Comparison of ENCODE assay signal across 25 mouse cellular contexts in genomic region chr9:21633106-21633505, GRCm38 (mm10). TPM values are rescaled to one million over a fixed set of nuclear protein-coding genes. Genes with fewer than 3 reads are reported as not detected.
DNase-seq lines count a peak whose midpoint lies in the region; ATAC-seq and TF ChIP-seq lines count a peak whose summit lies in the region.
"Had no signal": no experiment of that assay in that cellular context is flagged by ENCODE, and none has a peak within 500 bp of the region (broad histone marks: within the 10 kb centered on the region; RNA-seq: fewer than 3 reads in every experiment).

No protein-coding gene starts in this region.

- H3K27ac ChIP-seq in heart, embryonic 13.5 days (replicated peaks): no peak overlapping the region
- H3K27ac ChIP-seq in midbrain, postnatal 0 days (ENCODE audit: low read depth, low read length): no peak overlapping the region
- no peak overlapping the region for H3K27ac ChIP-seq in midbrain, embryonic 15.5 days
- H3K27ac ChIP-seq: forebrain, embryonic 10.5 days; forebrain, embryonic 13.5 days; heart, embryonic 10.5 days; hindbrain, embryonic 10.5 days; hindbrain, embryonic 13.5 days; intestine, embryonic 15.5 days had no signal

- 0 out of 2 replicates have a peak overlapping the region, but pooled peaks have one; percentile 37 for H3K9ac ChIP-seq in heart, embryonic 13.5 days
- 0 out of 2 replicates have a peak overlapping the region, but pooled peaks have one; percentile 13 for H3K9ac ChIP-seq in midbrain, postnatal 0 days (replicated peaks; ENCODE audit: low read length, poor library complexity, severe bottlenecking)
- H3K9ac ChIP-seq in midbrain, embryonic 15.5 days: no peak overlapping the region
- H3K9ac ChIP-seq: forebrain, embryonic 13.5 days; hindbrain, embryonic 13.5 days; intestine, embryonic 15.5 days had no signal

- no peak overlapping the region for H3K4me2 ChIP-seq in heart, embryonic 13.5 days
- H3K4me2 ChIP-seq in midbrain, postnatal 0 days (ENCODE audit: low read depth, low read length, poor library complexity, severe bottlenecking): no peak overlapping the region
- H3K4me2 ChIP-seq in midbrain, embryonic 15.5 days: no peak overlapping the region
- H3K4me2 ChIP-seq: forebrain, embryonic 13.5 days; hindbrain, embryonic 13.5 days; intestine, embryonic 15.5 days had no signal

- H3K36me3 ChIP-seq in heart, embryonic 13.5 days: peaks cover 64% of the 10 kb centered on the region
- H3K36me3 ChIP-seq in midbrain, postnatal 0 days (ENCODE audit: insufficient read depth, low read length): peaks cover 53% of the 10 kb centered on the region
- H3K36me3 ChIP-seq in midbrain, embryonic 15.5 days (replicated peaks): peaks cover 38% of the 10 kb centered on the region

- no peak for ATAC-seq in heart, embryonic 13.5 days (ENCODE audit: extremely low read depth, insufficient number of reproducible peaks, low FRiP score, low TSS enrichment)
- ATAC-seq in midbrain, postnatal 0 days (ENCODE audit: low FRiP score): no peak
- no peak for ATAC-seq in midbrain, embryonic 15.5 days (replicated peaks)
- no peak for ATAC-seq in cerebellum, adult (ENCODE audit: insufficient number of reproducible peaks, low FRiP score, low TSS enrichment)
- ATAC-seq: forebrain, embryonic 13.5 days; forebrain, embryonic 16.5 days; hindbrain, embryonic 16.5 days; intestine, embryonic 15.5 days had no signal

- H3K9me3 ChIP-seq in heart, embryonic 13.5 days: no peaks in the 10 kb centered on the region
- no peaks in the 10 kb centered on the region for H3K9me3 ChIP-seq in midbrain, postnatal 0 days (ENCODE audit: low read length)
- no peaks in the 10 kb centered on the region for H3K9me3 ChIP-seq in midbrain, embryonic 15.5 days
- H3K9me3 ChIP-seq: forebrain, embryonic 10.5 days; forebrain, embryonic 13.5 days; G1E; heart, embryonic 10.5 days; hindbrain, embryonic 10.5 days; hindbrain, embryonic 13.5 days; intestine, embryonic 15.5 days had no signal

- DNase-seq in heart, postnatal 4 days: no peak
- DNase-seq in midbrain, postnatal 0 days (ENCODE audit: low spot score): no peak
- peak; percentile 35 for DNase-seq in brain, adult 2 months (ENCODE audit: low read depth, low spot score)
- DNase-seq: adrenal gland, postnatal 10 days; adrenal gland, postnatal 36 days; B cell, adult 2 months; cerebellum, adult 11-12 months; cerebellum, adult 9-10 months; cerebellum, postnatal 14 days; gastrocnemius, postnatal 25 days; heart, adult 18-20 months; kidney, adult 2 months had no signal

- H3K27me3 ChIP-seq in heart, embryonic 13.5 days (replicated peaks): no peaks in the 10 kb centered on the region
- H3K27me3 ChIP-seq in midbrain, postnatal 0 days (ENCODE audit: insufficient read depth, low read length): no peaks in the 10 kb centered on the region
- H3K27me3 ChIP-seq in midbrain, embryonic 15.5 days (replicated peaks): no peaks in the 10 kb centered on the region
- H3K27me3 ChIP-seq: CH12.LX; forebrain, embryonic 13.5 days; hindbrain, embryonic 13.5 days; intestine, embryonic 15.5 days had no signal

- 78% methylated on average over 3 of the region's 3 CpGs for WGBS in heart, embryonic 13.5 days
- 63% methylated on average over 3 of the region's 3 CpGs for WGBS in midbrain, postnatal 0 days
- 71% methylated on average over 3 of the region's 3 CpGs for WGBS in midbrain, embryonic 15.5 days

- TF ChIP-seq CTCF in midbrain, postnatal 0 days (IDR thresholded peaks at IDR 0.05): no peak

- no peak overlapping the region for H3K4me3 ChIP-seq in heart, embryonic 13.5 days
- H3K4me3 ChIP-seq in midbrain, postnatal 0 days (ENCODE audit: low read depth, low read length): no peak overlapping the region
- no peak overlapping the region for H3K4me3 ChIP-seq in midbrain, embryonic 15.5 days
- H3K4me3 ChIP-seq: forebrain, embryonic 10.5 days; forebrain, embryonic 13.5 days; heart, embryonic 10.5 days; hindbrain, embryonic 10.5 days; hindbrain, embryonic 13.5 days; intestine, embryonic 15.5 days had no signal

- peaks cover 30% of the 10 kb centered on the region for H3K4me1 ChIP-seq in heart, embryonic 13.5 days
- no peaks in the 10 kb centered on the region for H3K4me1 ChIP-seq in midbrain, postnatal 0 days (ENCODE audit: insufficient read depth, low read length)
- H3K4me1 ChIP-seq in midbrain, embryonic 15.5 days: peaks cover 3% of the 10 kb centered on the region; the same call in 1 of the 2 replicates
- H3K4me1 ChIP-seq: forebrain, embryonic 10.5 days; heart, embryonic 10.5 days; hindbrain, embryonic 10.5 days had no signal

RNA-seq across cellular contexts. Expression of gene Smarca4, which starts 17.1 kb away (rescaled TPM):
- polyA plus RNA-seq in heart, embryonic 13.5 days (2015; fragmentation: Nextera tagmentation; extraction: Ambion mirVana): 56.1 and 57.9 TPM in 2 replicates
- 10 to 100 TPM; 74.5 to 80.1 TPM for total RNA-seq in heart, postnatal 4 days (2021)
- 173 and 195 TPM in 2 replicates for total RNA-seq in midbrain, postnatal 0 days (2014; rRNA removed)
- 80.8 and 84.9 TPM in 2 replicates for polyA plus RNA-seq in midbrain, postnatal 0 days (2015; fragmentation: Nextera tagmentation; extraction: Ambion mirVana)
- polyA plus RNA-seq in midbrain, embryonic 15.5 days (2015; fragmentation: Nextera tagmentation; extraction: Ambion mirVana): 158 and 163 TPM in 2 replicates

RNA-seq across cellular contexts. Expression of gene Yipf2, which starts 40.5 kb away (rescaled TPM):
- 15.2 and 16.6 TPM in 2 replicates for polyA plus RNA-seq in heart, embryonic 13.5 days (2015; fragmentation: Nextera tagmentation; extraction: Ambion mirVana)
- total RNA-seq in heart, postnatal 4 days (2021): 1 to 10 TPM; 6.6 to 7.7 TPM
- 19.1 and 21.7 TPM in 2 replicates for total RNA-seq in midbrain, postnatal 0 days (2014; rRNA removed)
- 17.0 and 19.5 TPM in 2 replicates for polyA plus RNA-seq in midbrain, postnatal 0 days (2015; fragmentation: Nextera tagmentation; extraction: Ambion mirVana)
- 27.0 and 29.2 TPM in 2 replicates for polyA plus RNA-seq in midbrain, embryonic 15.5 days (2015; fragmentation: Nextera tagmentation; extraction: Ambion mirVana)

RNA-seq across cellular contexts. Expression of gene Timm29, which starts 40.6 kb away (rescaled TPM):
- polyA plus RNA-seq in heart, embryonic 13.5 days (2015; fragmentation: Nextera tagmentation; extraction: Ambion mirVana): 23.1 and 25.2 TPM in 2 replicates
- 10 to 100 TPM; 32.3 to 36.4 TPM for total RNA-seq in heart, postnatal 4 days (2021)
- 74.6 and 85.9 TPM in 2 replicates for total RNA-seq in midbrain, postnatal 0 days (2014; rRNA removed)
- polyA plus RNA-seq in midbrain, postnatal 0 days (2015; fragmentation: Nextera tagmentation; extraction: Ambion mirVana): 61.8 and 62.1 TPM in 2 replicates
- 68.0 and 68.8 TPM in 2 replicates for polyA plus RNA-seq in midbrain, embryonic 15.5 days (2015; fragmentation: Nextera tagmentation; extraction: Ambion mirVana)
